Mouse (Mus musculus): ENCODE data around the gene Sh3bp1. TPM values are rescaled to one million over a fixed set of nuclear protein-coding genes. Genes with fewer than 3 reads are reported as not detected.

Sh3bp1 gene
- 13.7 and 27.6 TPM in 2 replicates for polyA plus RNA-seq (2012; rRNA removed)

GRCm38 (mm10) chr15:78899740-78900584 lies at the start of gene Sh3bp1:
Sh3bp1 (plus strand) TSS chr15:78899768.

GRCm38 (mm10) chr15:78855303-78855965 lies 44.1 kb upstream of the Sh3bp1 start, which contains the start of gene Lgals2:
Lgals2 (minus strand) TSS chr15:78855529.

GRCm38 (mm10) chr15:78876991-78877809 lies 22.4 kb upstream of the Sh3bp1 start, which contains the start of gene Gga1:
Gga1 (plus strand) TSS chr15:78877190.

GRCm38 (mm10) chr15:78899409-78899739 lies 194 bp upstream of the Sh3bp1 start, which contains the start of gene Gm49510:
Gm49510 (plus strand) TSS chr15:78899667.

GRCm38 (mm10) chr15:78913632-78914090 lies 14.1 kb downstream of the Sh3bp1 start, which contains the start of gene Pdxp:
Pdxp (plus strand) TSS chr15:78913919.

GRCm38 (mm10) chr15:78926021-78926919 lies 26.7 kb downstream of the Sh3bp1 start, which contains the start of gene Lgals1:
Lgals1 (plus strand) TSS chr15:78926725.

GRCm38 (mm10) chr15:78934784-78935320 lies 35.3 kb downstream of the Sh3bp1 start, which contains the start of gene Nol12:
Nol12 (plus strand) TSS chr15:78934933.

GRCm38 (mm10) chr15:78947657-78948056 lies 48.1 kb downstream of the Sh3bp1 start, which contains the start of gene Triobp:
Triobp (plus strand) TSS chr15:78947724.

Other genes starting within 250 kb of the Sh3bp1 start
- 12.1 and 12.6 TPM in 2 replicates for gene Elfn2, start 181.0 kb upstream of the Sh3bp1 start, polyA plus RNA-seq (2012; rRNA removed)
- gene Mfng, start 126.3 kb upstream of the Sh3bp1 start, polyA plus RNA-seq (2012; rRNA removed) = 41.0 and 71.7 TPM in 2 replicates
- gene Card10, start 96.7 kb upstream of the Sh3bp1 start, polyA plus RNA-seq (2012; rRNA removed) = 3.8 and 5.4 TPM in 2 replicates
- 9.1 and 13.2 TPM in 2 replicates for gene Cdc42ep1, start 57.1 kb upstream of the Sh3bp1 start, polyA plus RNA-seq (2012; rRNA removed)
- 0.10 and 0.29 TPM in 2 replicates for gene Lgals2, start 44.2 kb upstream of the Sh3bp1 start, polyA plus RNA-seq (2012; rRNA removed)
- 65.7 and 68.2 TPM in 2 replicates for gene Gga1, start 22.6 kb upstream of the Sh3bp1 start, polyA plus RNA-seq (2012; rRNA removed)
- gene Gm49510, start 101 bp upstream of the Sh3bp1 start, polyA plus RNA-seq (2012; rRNA removed) = 0.02 and 0.03 TPM in 2 replicates
- gene Pdxp, start 14.2 kb downstream of the Sh3bp1 start, polyA plus RNA-seq (2012; rRNA removed) = 87.9 and 100 TPM in 2 replicates
- 226 and 578 TPM in 2 replicates for gene Lgals1, start 27.0 kb downstream of the Sh3bp1 start, polyA plus RNA-seq (2012; rRNA removed)
- gene Nol12, start 35.2 kb downstream of the Sh3bp1 start, polyA plus RNA-seq (2012; rRNA removed) = 41.2 and 43.8 TPM in 2 replicates
- 48.5 and 58.0 TPM in 2 replicates for gene Triobp, start 48.0 kb downstream of the Sh3bp1 start, polyA plus RNA-seq (2012; rRNA removed)
- gene H1f0, start 128.7 kb downstream of the Sh3bp1 start, polyA plus RNA-seq (2012; rRNA removed) = 278 and 348 TPM in 2 replicates
- gene Galr3, start 142.1 kb downstream of the Sh3bp1 start, polyA plus RNA-seq (2012; rRNA removed) = 0.07 and 0.24 TPM in 2 replicates
- 58.6 and 61.8 TPM in 2 replicates for gene Ankrd54, start 163.1 kb downstream of the Sh3bp1 start, polyA plus RNA-seq (2012; rRNA removed)
- 173 and 188 TPM in 2 replicates for gene Eif3l, start 175.4 kb downstream of the Sh3bp1 start, polyA plus RNA-seq (2012; rRNA removed)
- gene Micall1, start 209.1 kb downstream of the Sh3bp1 start, polyA plus RNA-seq (2012; rRNA removed) = 22.3 and 27.5 TPM in 2 replicates
- gene Polr2f, start 241.2 kb downstream of the Sh3bp1 start, polyA plus RNA-seq (2012; rRNA removed) = 182 and 194 TPM in 2 replicates
- 16.1 and 16.8 TPM in 2 replicates for gene 1700088E04Rik, start 241.5 kb downstream of the Sh3bp1 start, polyA plus RNA-seq (2012; rRNA removed)

All from central nervous system, embryonic 14 days (tissue).